Mouse (Mus musculus): Measurements from ENCODE around the gene Msi2. TPM values are rescaled to one million over a fixed set of nuclear protein-coding genes. Genes with fewer than 3 reads are reported as not detected.

Gene Msi2
- polyA plus RNA-seq, 1 experiment: 36.4 TPM

- no peak for DNase-seq (ENCODE audit: low read depth)
Measured at GRCm38 (mm10) chr11:88561191-88561590, 157.1 kb downstream of the Msi2 start.

- no peak for DNase-seq (ENCODE audit: low read depth)
Measured at GRCm38 (mm10) chr11:88560634-88561033, 157.7 kb downstream of the Msi2 start.

GRCm38 (mm10) chr11:88559365-88559970 lies 158.8 kb downstream of the Msi2 start:
- DNase-seq (ENCODE audit: low read depth): no peak

GRCm38 (mm10) chr11:88558731-88559130 lies 159.6 kb downstream of the Msi2 start:
- DNase-seq (ENCODE audit: low read depth): no peak

- no peak for DNase-seq (ENCODE audit: low read depth)
Measured at GRCm38 (mm10) chr11:88557828-88558580, 160.3 kb downstream of the Msi2 start.

GRCm38 (mm10) chr11:88557116-88557768 lies 161.1 kb downstream of the Msi2 start:
- DNase-seq (ENCODE audit: low read depth): no peak

- DNase-seq (ENCODE audit: low read depth): no peak
Measured at GRCm38 (mm10) chr11:88555902-88556549, 162.3 kb downstream of the Msi2 start.

GRCm38 (mm10) chr11:88555232-88555818 lies 163.0 kb downstream of the Msi2 start:
- DNase-seq (ENCODE audit: low read depth): no peak

GRCm38 (mm10) chr11:88553521-88554310 lies 164.6 kb downstream of the Msi2 start:
- no peak for DNase-seq (ENCODE audit: low read depth)

GRCm38 (mm10) chr11:88552987-88553386 lies 165.3 kb downstream of the Msi2 start:
- no peak for DNase-seq (ENCODE audit: low read depth)

GRCm38 (mm10) chr11:88552385-88552784 lies 165.9 kb downstream of the Msi2 start:
- DNase-seq (ENCODE audit: low read depth): no peak

- no peak for DNase-seq (ENCODE audit: low read depth)
Measured at GRCm38 (mm10) chr11:88551034-88551433, 167.3 kb downstream of the Msi2 start.

GRCm38 (mm10) chr11:88550083-88550907 lies 168.0 kb downstream of the Msi2 start:
- DNase-seq (ENCODE audit: low read depth): no peak

- DNase-seq (ENCODE audit: low read depth): no peak
Measured at GRCm38 (mm10) chr11:88549529-88549900, 168.8 kb downstream of the Msi2 start.

- DNase-seq (ENCODE audit: low read depth): no peak
Measured at GRCm38 (mm10) chr11:88548832-88549528, 169.3 kb downstream of the Msi2 start.

- DNase-seq (ENCODE audit: low read depth): no peak
Measured at GRCm38 (mm10) chr11:88548423-88548822, 169.9 kb downstream of the Msi2 start.

GRCm38 (mm10) chr11:88543771-88544170 lies 174.5 kb downstream of the Msi2 start:
- no peak for DNase-seq (ENCODE audit: low read depth)

GRCm38 (mm10) chr11:88542817-88543216 lies 175.5 kb downstream of the Msi2 start:
- DNase-seq (ENCODE audit: low read depth): no peak
